Mouse (Mus musculus): ENCODE data around the gene Hspa1a.
A peak's percentile ranks its signal among the peaks of the same experiment; 100 is the strongest.

Hspa1a gene

GRCm38 (mm10) chr17:34944362-34944761 is 27.6 kb downstream of the Hspa1a start:
- no peak for DNase-seq

- no peak for DNase-seq
These were observed 28.7 kb downstream of the Hspa1a start for GRCm38 (mm10) chr17:34943128-34943815.

GRCm38 (mm10) chr17:34941344-34942041 is 30.5 kb downstream of the Hspa1a start:
- no peak for DNase-seq

- no peak for DNase-seq
These were observed 33.9 kb downstream of the Hspa1a start for GRCm38 (mm10) chr17:34937960-34938505.

GRCm38 (mm10) chr17:34934830-34935229 is 37.1 kb downstream of the Hspa1a start:
- DNase-seq: no peak

- no peak for DNase-seq
These were observed 37.9 kb downstream of the Hspa1a start for GRCm38 (mm10) chr17:34934031-34934430.

- DNase-seq: no peak
These were observed 39.7 kb downstream of the Hspa1a start for GRCm38 (mm10) chr17:34932287-34932686.

GRCm38 (mm10) chr17:34931735-34932098 is 40.2 kb downstream of the Hspa1a start:
- DNase-seq: no peak

GRCm38 (mm10) chr17:34931061-34931734 is 40.8 kb downstream of the Hspa1a start, which contains the start of gene Neu1:
Neu1 (plus strand) TSS chr17:34931253.
- DNase-seq: peak; percentile 99

- no peak for DNase-seq
These were observed 43.1 kb downstream of the Hspa1a start for GRCm38 (mm10) chr17:34928841-34929240.

- no peak for DNase-seq
These were observed 44.5 kb downstream of the Hspa1a start for GRCm38 (mm10) chr17:34927306-34928019.

GRCm38 (mm10) chr17:34924258-34924657 is 47.7 kb downstream of the Hspa1a start:
- DNase-seq: no peak

- DNase-seq: no peak
These were observed 49.0 kb downstream of the Hspa1a start for GRCm38 (mm10) chr17:34922939-34923338.

All from layer of hippocampus, adult 9-11 months (tissue).